Mouse (Mus musculus) stomach, embryonic 14.5 days (tissue): Measurements from ENCODE around the gene Olfr1351. TPM values are rescaled to one million over a fixed set of nuclear protein-coding genes. Genes with fewer than 3 reads are reported as not detected.
"Not testable (repeated sequence)": the region's sequence is repeated elsewhere in the genome, so short reads cannot be mapped to it uniquely, and the experiment has no call there.

Experiments used
- ATAC-seq: fragments of 200-750 bp; cut with Nextera tagmentation; 2 replicates; pipeline ENCODE4 v1.8.0; 2017; ENCODE audit warnings: low read depth, moderate TSS enrichment; ENCODE audit not compliant: insufficient number of reproducible peaks, insufficient read depth, low FRiP score
- H3K27ac ChIP-seq: fragments of 300-500 bp; sonication (generic); 2 replicates; pipeline ENCODE4 v1.5.1; 2014; ENCODE audit warnings: mild to moderate bottlenecking, low read length, moderate library complexity, mixed read lengths
- H3K27me3 ChIP-seq: fragments of 300-500 bp; sonication (generic); 2 replicates; pipeline ENCODE4 v1.6.1; 2014; ENCODE audit warnings: low read length, control low read depth, mixed read lengths; ENCODE audit not compliant: control insufficient read depth, insufficient read depth
- H3K36me3 ChIP-seq: fragments of 300-500 bp; sonication (generic); 2 replicates; pipeline ENCODE4 v1.6.1; 2014; ENCODE audit warnings: mild to moderate bottlenecking, control low read depth, low read length, moderate library complexity, mixed read lengths; ENCODE audit not compliant: control insufficient read depth, insufficient read depth
- H3K4me1 ChIP-seq: fragments of 300-500 bp; sonication (generic); 2 replicates; pipeline ENCODE4 v1.6.1; 2014; ENCODE audit warnings: low read length, control low read depth, mixed read lengths; ENCODE audit not compliant: control insufficient read depth, insufficient read depth
- H3K4me2 ChIP-seq: fragments of 300-500 bp; sonication (generic); replicated peaks from 2 replicates; pipeline ENCODE4 v1.6.1; 2014; ENCODE audit warnings: low read depth, low read length, control low read depth
- H3K4me3 ChIP-seq: fragments of 300-500 bp; sonication (generic); 2 replicates; pipeline ENCODE4 v1.5.1; 2014; ENCODE audit warnings: low read depth, low read length, control low read depth
- H3K9ac ChIP-seq: fragments of 300-500 bp; sonication (generic); replicated peaks from 2 replicates; pipeline ENCODE4 v1.6.1; 2014; ENCODE audit warnings: low read depth, mild to moderate bottlenecking, control low read depth, low read length, moderate library complexity, mixed read lengths
- H3K9me3 ChIP-seq: fragments of 300-500 bp; sonication (generic); 2 replicates; pipeline ENCODE4 v1.6.1; 2016; ENCODE audit warnings: low read depth, low read length, control low read depth; ENCODE audit not compliant: control insufficient read depth
- WGBS: fragments of 180-500 bp; shearing (Covaris S2); extraction: QIAGEN DNeasy Blood & Tissue Kit; methylation state at CpG from one replicate; pipeline ENCODE4 v1.1.7; 2014; 5-methylcytosine and 5-hydroxymethylcytosine counted together
- polyA plus RNA-seq: library from polyadenylated mRNA; unstranded; fragments of >200 nt; fragmentation: Nextera tagmentation; extraction: Ambion mirVana; gene quantifications from 2 replicates; pipeline ENCODE4 v1.2.1, GENCODE M21; 2014

Olfr1351 gene
- polyA plus RNA-seq, result not detected in 2 replicates

DNA sequence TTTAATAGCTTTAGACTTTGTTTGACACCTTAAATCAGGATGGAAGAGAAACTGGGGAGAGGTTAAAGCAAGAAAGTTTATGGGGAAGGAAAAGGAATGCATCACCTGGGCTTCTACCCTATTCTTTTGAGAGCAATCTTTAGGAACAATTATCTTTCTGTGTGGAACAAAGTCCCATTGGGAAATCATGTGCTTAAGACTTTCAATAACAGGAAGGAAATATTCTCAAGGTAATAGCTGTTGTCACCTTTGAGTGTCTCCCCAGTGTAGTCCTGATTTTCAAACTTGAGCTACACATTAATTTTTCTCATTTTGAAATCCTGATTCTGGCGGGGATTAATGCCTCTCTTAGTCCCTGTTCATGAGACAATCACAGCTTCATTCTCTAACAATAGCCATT lies at the start of gene Olfr1351:
Olfr1351 (plus strand) TSS at position 301 of the 400 bp plus-strand sequence.
- no peak within 1 kb of the TSS for H3K4me2 ChIP-seq
- no peaks in the 10 kb centered on the region for H3K4me1 ChIP-seq
- no peak within 1 kb of the TSS for H3K27ac ChIP-seq
- no peaks in the 10 kb centered on the region for H3K36me3 ChIP-seq
- no peak within 1 kb of the TSS for H3K9ac ChIP-seq
- no peak for ATAC-seq
- no peaks in the 10 kb centered on the region for H3K27me3 ChIP-seq
- H3K4me3 ChIP-seq, result no peak within 1 kb of the TSS
- WGBS, result 75% methylated on average over 1 of the region's 1 CpGs
- H3K9me3 ChIP-seq, result no peaks in the 10 kb centered on the region

DNA sequence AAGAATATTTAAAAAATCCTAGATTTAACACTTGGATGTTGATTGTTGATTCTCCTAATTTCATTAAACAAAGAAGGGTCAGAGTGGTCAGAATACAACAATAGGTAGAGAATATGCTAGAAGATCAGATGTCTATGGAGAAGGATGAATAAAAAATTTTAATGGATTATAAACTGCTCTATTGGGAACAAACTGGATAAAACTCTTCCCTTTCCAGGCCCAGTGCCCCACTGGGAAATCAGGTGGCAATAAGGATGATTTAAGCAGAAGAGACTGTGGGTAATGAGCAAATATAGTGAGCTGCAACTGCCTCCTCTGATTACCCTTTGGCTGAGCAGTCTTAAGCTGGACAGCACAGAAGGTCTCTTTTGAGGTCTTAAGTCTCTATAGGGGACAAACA lies 49.3 kb upstream of the Olfr1351 start, which contains the start of gene Olfr1353:
Olfr1353 (plus strand) TSS at position 301 of the 400 bp plus-strand sequence.
- not testable (repeated sequence) for H3K4me2 ChIP-seq, H3K4me1 ChIP-seq, H3K27ac ChIP-seq, H3K4me3 ChIP-seq, H3K9me3 ChIP-seq, H3K9ac ChIP-seq, H3K36me3 ChIP-seq, ATAC-seq, H3K27me3 ChIP-seq

DNA sequence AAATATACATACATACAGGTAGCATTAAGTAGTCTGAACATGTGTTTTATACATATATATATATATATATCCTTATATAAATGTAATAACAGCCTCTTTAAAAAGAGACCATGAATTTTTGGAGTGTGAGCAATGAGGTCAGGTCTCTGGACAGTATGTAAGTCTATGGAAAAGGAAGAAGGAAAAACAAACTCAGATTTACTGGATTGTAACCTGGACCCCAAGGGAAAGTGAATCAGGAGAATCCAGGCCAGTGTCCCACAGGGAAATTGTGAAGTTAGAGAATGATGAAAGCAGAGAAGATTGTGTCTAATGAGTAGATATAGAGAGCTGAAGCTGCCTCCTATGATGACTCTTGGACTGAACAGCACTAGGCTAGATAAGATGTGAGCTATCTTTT lies 31.5 kb upstream of the Olfr1351 start, which contains the start of gene Olfr1352:
Olfr1352 (plus strand) TSS at position 301 of the 400 bp plus-strand sequence.
- H3K4me1 ChIP-seq, result no peaks in the 10 kb centered on the region
- no peaks in the 10 kb centered on the region for H3K9me3 ChIP-seq
- no peak within 1 kb of the TSS for H3K9ac ChIP-seq
- no peaks in the 10 kb centered on the region for H3K27me3 ChIP-seq
- no peak for ATAC-seq
- no peak within 1 kb of the TSS for H3K4me2 ChIP-seq
- no peaks in the 10 kb centered on the region for H3K36me3 ChIP-seq
- H3K4me3 ChIP-seq, result no peak within 1 kb of the TSS
- no peak within 1 kb of the TSS for H3K27ac ChIP-seq

DNA sequence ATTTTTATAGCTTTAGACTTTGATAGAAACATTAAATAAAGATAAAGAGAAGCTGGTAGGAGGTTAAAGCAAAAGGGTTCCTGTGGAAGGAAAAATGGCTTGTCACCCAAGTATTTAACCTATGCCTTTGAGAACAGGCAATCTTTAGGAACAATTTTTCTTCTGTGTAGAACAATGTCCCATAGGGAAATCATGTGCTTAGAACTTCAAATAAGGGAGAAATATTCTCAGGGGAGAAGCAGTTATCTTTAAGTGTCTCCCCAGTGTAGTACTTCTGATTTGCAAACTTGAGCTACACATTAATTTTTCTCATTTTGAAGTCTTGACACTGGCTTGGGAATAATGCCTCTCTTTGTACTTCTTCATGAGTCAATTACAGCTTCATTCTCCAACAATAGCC lies 16.2 kb downstream of the Olfr1351 start, which contains the start of gene Olfr57:
Olfr57 (plus strand) TSS at position 301 of the 400 bp plus-strand sequence.
- Histone ChIP-seq H3K36me3 (no peaks in the 10 kb centered on the region), H3K9me3 (no peaks in the 10 kb centered on the region), H3K27ac (no peak within 1 kb of the TSS), H3K4me2 (no peak within 1 kb of the TSS), H3K27me3 (no peaks in the 10 kb centered on the region), H3K4me3 (no peak within 1 kb of the TSS), H3K4me1 (no peaks in the 10 kb centered on the region), H3K9ac (no peak within 1 kb of the TSS)
- ATAC-seq, result no peak

DNA sequence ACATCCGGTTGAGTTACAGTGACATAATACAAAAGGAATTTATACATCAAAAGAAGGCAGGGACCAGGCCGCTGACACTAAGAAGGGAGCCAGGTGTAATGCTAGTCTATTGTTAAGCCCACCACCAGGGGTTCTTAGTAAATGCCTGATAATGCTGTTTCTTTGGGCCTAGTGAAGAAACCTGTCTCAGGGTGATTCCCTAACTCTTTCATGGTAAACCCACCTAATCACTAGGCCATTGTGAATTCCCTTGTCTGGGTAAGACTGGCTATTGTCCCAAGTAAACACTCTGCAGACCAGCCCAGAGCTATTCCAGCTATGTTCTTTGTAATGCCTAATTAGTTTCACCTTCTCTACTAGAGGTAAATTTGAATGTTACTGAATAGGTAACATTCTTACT lies 30.2 kb downstream of the Olfr1351 start:
- not testable (repeated sequence) for H3K9me3 ChIP-seq, H3K9ac ChIP-seq, H3K4me1 ChIP-seq, ATAC-seq, H3K4me2 ChIP-seq, H3K4me3 ChIP-seq, H3K27me3 ChIP-seq, H3K27ac ChIP-seq, H3K36me3 ChIP-seq
- WGBS, result 88% methylated on average over 2 of the region's 2 CpGs

DNA sequence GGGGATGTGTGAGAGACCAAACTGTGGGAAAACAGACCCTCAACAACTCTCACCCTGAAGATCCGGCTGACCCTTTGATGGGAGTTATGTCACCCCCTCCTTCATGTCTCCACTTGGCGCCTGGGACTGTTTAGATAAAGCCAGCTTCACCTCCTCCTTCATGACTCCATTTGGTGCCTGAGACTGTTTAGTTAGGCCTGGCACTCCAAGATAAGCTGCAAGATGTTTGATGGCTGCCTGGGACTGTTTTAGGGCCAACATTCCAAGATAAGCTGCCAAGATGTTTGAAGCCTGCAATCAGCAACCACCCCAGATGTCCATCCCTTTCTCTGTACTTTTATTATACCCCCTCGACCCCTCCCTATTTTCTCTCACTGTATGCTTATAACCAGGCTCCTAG lies 45.1 kb downstream of the Olfr1351 start:
- not testable (repeated sequence) for H3K4me2 ChIP-seq, H3K27me3 ChIP-seq, ATAC-seq, H3K27ac ChIP-seq, H3K9ac ChIP-seq, H3K4me3 ChIP-seq, H3K4me1 ChIP-seq, H3K9me3 ChIP-seq, H3K36me3 ChIP-seq
- 55% methylated on average over 3 of the region's 3 CpGs for WGBS

Other genes starting within 250 kb of the Olfr1351 start
- 0.78 and 1.1 TPM in 2 replicates for gene Slc1a6, start 232.0 kb upstream of the Olfr1351 start, polyA plus RNA-seq
- gene Olfr1356, start 160.3 kb upstream of the Olfr1351 start, polyA plus RNA-seq, result not detected in 2 replicates
- gene Olfr1355, start 136.9 kb upstream of the Olfr1351 start, polyA plus RNA-seq, result not detected in 2 replicates
- gene Olfr1354, start 99.3 kb upstream of the Olfr1351 start, polyA plus RNA-seq, result not detected in 2 replicates
- not detected in 2 replicates for gene Olfr8, start 61.8 kb upstream of the Olfr1351 start, polyA plus RNA-seq
- not detected in 2 replicates for gene Olfr1353, start 49.2 kb upstream of the Olfr1351 start, polyA plus RNA-seq
- gene Olfr1352, start 31.4 kb upstream of the Olfr1351 start, polyA plus RNA-seq, result not detected in 2 replicates
- gene Olfr57, start 16.3 kb downstream of the Olfr1351 start, polyA plus RNA-seq, result not detected in 2 replicates
- 31.3 and 31.6 TPM in 2 replicates for gene 2610008E11Rik, start 85.1 kb downstream of the Olfr1351 start, polyA plus RNA-seq
- gene Vmn2r80, start 136.3 kb downstream of the Olfr1351 start, polyA plus RNA-seq, result not detected in 2 replicates
- not detected in 2 replicates for gene Vmn2r81, start 235.2 kb downstream of the Olfr1351 start, polyA plus RNA-seq